Mouse (Mus musculus) C2C12 (cell line): ENCODE results near the gene 9230112D13Rik.

Source experiments
- CEBPB ChIP-seq: IDR thresholded peaks from one replicate; pipeline ENCODE4 v1.6.1; 2011; ENCODE audit warnings: low read depth, mild to moderate bottlenecking, control low read depth, moderate library complexity
- CTCF ChIP-seq: IDR thresholded peaks from one replicate; pipeline ENCODE4 v1.5.1; 2011; ENCODE audit not compliant: control insufficient read depth, insufficient read depth, insufficient read length
- FOSL1 ChIP-seq: IDR thresholded peaks from one replicate; pipeline ENCODE4 v1.8.0; 2011; ENCODE audit warnings: mild to moderate bottlenecking, low read length; ENCODE audit not compliant: poor library complexity, insufficient read depth, severe bottlenecking
- MYOD1 ChIP-seq: IDR thresholded peaks from one replicate; pipeline ENCODE4 v1.6.1; 2011; ENCODE audit warnings: low read depth; ENCODE audit not compliant: control insufficient read depth, insufficient read length
- MYOG ChIP-seq: IDR thresholded peaks from one replicate; pipeline ENCODE4 v1.6.1; 2011; ENCODE audit not compliant: control insufficient read depth, insufficient read length; ENCODE audit errors: extremely low read depth
- USF1 ChIP-seq: IDR thresholded peaks from one replicate; pipeline ENCODE4 v1.6.1; 2011; ENCODE audit warnings: low read depth, mild to moderate bottlenecking, control low read depth, moderate library complexity

DNA sequence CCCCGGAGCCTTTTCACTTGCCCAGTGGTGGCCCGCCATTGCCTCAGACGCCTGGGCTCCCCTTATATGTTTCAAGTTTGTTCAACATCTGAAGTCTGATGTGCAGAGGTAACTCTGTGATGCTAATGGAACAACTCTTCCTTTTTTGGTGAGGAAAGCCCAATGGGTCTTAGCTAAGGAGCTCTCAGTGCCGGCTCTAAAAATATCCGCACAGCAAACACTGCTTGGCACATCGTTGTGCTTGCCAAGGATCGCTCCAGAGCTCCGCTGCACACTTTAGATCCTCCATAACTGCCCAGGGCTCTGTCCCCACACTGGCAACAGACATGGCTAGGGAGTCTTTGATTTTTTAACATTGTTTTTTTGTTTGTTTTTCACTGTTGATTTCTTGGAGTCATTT, 6.2 kb upstream of the 9230112D13Rik start:
- TF ChIP-seq MYOG = no peak
- no peak for TF ChIP-seq CTCF
- TF ChIP-seq CEBPB = no peak
- no peak for TF ChIP-seq FOSL1
- no peak for TF ChIP-seq USF1
- no peak for TF ChIP-seq MYOD1
